Mouse (Mus musculus) inflammation-experienced regulatory T-cells, adult 16 weeks (primary cell): ENCODE data around the gene Dgkg. TPM values are rescaled to one million over a fixed set of nuclear protein-coding genes. Genes with fewer than 3 reads are reported as not detected.

Experiments used
- polyA plus RNA-seq: library from polyadenylated mRNA; unstranded; fragments of 100-300 nt; shearing (Covaris generic); gene quantifications from one replicate; pipeline ENCODE4 v1.2.1, GENCODE M21; 2017

Dgkg gene
- polyA plus RNA-seq, result 3.7 TPM

DNA sequence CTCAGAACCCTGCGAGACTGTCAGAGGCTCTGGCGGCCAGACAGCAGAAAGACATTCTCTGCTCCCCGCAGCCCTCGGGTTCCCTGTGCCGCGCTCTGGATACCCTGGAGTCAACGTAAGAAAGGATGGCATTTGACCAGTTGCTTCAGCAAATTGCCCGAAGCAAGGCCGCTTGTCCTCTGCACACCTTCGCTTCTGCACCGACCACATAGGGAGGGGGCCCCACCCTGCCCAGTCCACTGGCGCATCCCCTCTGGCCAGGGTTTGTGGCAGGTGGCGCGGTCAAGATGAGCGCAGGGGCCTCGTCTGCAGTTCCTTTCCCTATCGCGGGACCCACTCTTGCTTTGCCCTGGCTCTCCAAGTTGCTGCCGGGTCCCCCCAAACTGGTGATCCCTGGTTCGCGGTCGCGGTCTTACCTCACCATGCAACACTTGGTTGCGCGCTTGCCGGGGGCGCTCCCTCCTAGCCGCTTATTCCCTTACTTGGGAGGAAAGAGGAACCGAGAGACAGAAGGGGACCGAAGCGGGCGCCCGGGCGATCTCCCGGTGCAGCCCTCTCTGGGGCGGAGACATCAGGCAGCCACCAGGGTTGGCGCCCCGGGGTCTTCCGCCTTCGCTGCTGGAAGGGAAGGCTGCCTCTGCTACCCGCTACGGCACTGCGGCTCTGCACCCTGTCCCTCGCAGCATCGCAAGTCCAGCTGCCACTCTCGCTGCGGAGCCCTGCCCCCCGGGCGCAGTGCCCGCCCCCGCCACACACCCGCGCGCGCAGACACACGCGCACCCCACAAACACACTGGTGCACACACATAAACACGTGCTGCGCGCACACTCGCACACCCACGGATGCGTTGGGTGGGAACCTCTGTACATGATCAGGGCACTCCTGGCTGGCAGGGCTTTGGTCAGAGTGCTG lies at the start of gene Dgkg:
Gene Dgkg (minus strand): TSS at position 689 of the 912 bp plus-strand sequence.

DNA sequence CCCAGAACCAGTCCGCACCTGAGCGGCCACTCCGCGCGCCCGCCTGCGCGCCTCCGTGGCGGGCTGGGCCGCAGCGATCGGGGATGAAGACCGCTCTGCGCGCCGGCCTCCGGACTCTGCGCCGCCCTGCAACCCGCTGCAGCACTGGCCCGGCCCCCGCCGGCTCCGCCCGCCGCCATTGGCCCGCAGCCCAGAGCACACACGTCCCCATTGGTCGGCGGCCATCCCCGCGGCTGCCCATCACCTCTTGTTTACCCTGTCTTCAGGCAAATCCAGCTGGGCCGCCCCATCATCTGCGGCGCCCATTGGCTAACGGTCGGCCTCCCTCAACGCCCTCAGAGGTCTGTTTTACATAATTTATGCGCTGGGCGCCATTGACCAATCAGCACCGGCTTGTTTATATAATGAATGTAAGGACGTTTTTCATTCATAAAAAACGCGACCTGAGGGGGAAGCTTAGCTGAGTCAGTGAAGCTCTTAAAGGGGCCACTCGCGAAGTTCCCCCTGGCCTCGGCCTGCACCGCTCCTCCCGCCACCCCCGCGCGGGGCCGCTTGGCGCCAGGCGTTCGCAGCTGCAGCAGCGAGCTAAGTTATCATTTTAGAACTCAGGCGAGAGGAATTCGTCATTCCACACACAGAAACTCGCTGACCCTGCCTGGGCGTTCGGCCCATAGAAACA lies 217.4 kb downstream of the Dgkg start, which contains the start of gene Etv5:
Gene Etv5 (minus strand): TSS at position 221 of the 679 bp plus-strand sequence.

Other genes with a start within 250 kb of the Dgkg start
- 9.8 TPM for gene Etv5, start 217.5 kb downstream of the Dgkg start, polyA plus RNA-seq
- not detected for gene Crygs, start 154.4 kb upstream of the Dgkg start, polyA plus RNA-seq
- 30.0 TPM for gene Tbccd1, start 200.4 kb upstream of the Dgkg start, polyA plus RNA-seq
- gene Dnajb11, start 200.6 kb upstream of the Dgkg start, polyA plus RNA-seq, result 134 TPM
- not detected for gene Ahsg, start 234.1 kb upstream of the Dgkg start, polyA plus RNA-seq